Mouse (Mus musculus): ENCODE data around the gene Kcnt2.

DNA sequence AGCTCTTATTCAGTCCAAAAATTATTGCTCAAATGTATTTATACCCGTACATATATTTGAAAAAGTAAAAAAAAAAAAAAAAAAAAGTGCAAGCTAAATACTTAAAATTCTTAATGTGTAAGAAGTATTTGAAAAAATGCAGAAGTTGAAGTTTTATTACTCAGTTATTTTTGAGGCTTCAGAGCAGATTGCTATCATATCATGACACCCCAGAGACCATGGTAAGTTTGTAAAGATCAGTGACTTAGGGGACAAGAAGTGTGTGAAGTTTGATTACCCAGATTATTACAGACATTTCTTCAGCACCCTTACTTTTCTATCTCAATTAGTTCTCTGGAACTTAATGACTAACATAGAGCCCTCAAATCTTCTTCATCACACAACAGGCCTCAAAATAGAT is 58.3 kb downstream of the Kcnt2 start:
- TF ChIP-seq CTCF (conservative IDR thresholded peaks at IDR 0.05; ENCODE audit: insufficient read depth, insufficient read length, low read depth, low read length) (no peak), POLR2A (IDR thresholded peaks at IDR 0.05; ENCODE audit: low read depth, low read length) (no peak)

Data from kidney, adult 2 months (tissue).